13 mouse cellular contexts compared by ENCODE assay signal in the genomic region with DNA sequence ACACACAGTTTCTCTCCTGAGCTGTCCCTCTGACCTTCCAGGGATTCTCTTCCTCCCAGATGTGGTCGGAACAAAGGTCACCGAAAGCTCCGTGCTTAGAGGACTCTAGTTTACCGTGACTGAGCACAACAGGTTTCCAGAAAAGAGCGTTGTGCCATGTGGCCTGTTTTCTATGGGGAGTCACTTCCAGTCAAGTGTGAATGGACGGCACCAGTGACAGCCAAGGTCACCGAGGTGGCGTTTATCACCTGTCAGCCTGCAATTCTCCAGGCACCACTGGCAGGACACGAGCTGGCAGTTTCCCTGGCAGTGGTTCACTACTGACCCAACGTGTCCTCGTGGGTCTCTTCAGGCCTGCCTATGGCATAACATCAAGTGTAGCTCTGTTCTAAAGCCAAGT. TPM values are rescaled to one million over a fixed set of nuclear protein-coding genes. Genes with fewer than 3 reads are reported as not detected.
DNase-seq lines count a peak whose midpoint lies in the region; ATAC-seq and TF ChIP-seq lines count a peak whose summit lies in the region.
"Had no signal": no experiment of that assay in that cellular context is flagged by ENCODE, and none has a peak within 500 bp of the region (broad histone marks: within the 10 kb centered on the region; RNA-seq: fewer than 3 reads in every experiment).

No protein-coding gene starts in this region.

- intact Hi-C loops in heart, postnatal 14 days (cut with DNase I) = no loop called here

- no peak for ATAC-seq in lung, postnatal 0 days
- ATAC-seq in kidney, postnatal 0 days (replicated peaks; ENCODE audit: low FRiP score, low read depth) = 0 out of 2 replicates have a peak, but pooled peaks have one; percentile 19
- no peak for ATAC-seq in midbrain, embryonic 11.5 days (ENCODE audit: low FRiP score)
- ATAC-seq: forebrain, embryonic 13.5 days had no signal

- H3K4me1 ChIP-seq in lung, postnatal 0 days (ENCODE audit: insufficient read depth, low read depth, low read length) = no peaks in the 10 kb centered on the region; the same call in 1 of the 2 replicates
- H3K4me1 ChIP-seq in kidney, postnatal 0 days (replicated peaks; ENCODE audit: insufficient read depth, low read length) = peaks cover 18% of the 10 kb centered on the region; the same call in 1 of the 2 replicates
- H3K4me1 ChIP-seq in midbrain, embryonic 11.5 days (ENCODE audit: control insufficient read depth, insufficient read depth, low read length) = peaks cover 7% of the 10 kb centered on the region

- H3K4me3 ChIP-seq in lung, postnatal 0 days (ENCODE audit: low read depth, low read length) = no peak overlapping the region
- no peak overlapping the region for H3K4me3 ChIP-seq in kidney, postnatal 0 days (replicated peaks; ENCODE audit: low read depth, low read length)
- H3K4me3 ChIP-seq in midbrain, embryonic 11.5 days (ENCODE audit: low read depth, low read length) = no peak overlapping the region
- H3K4me3 ChIP-seq: forebrain, embryonic 13.5 days; hindbrain, embryonic 15.5 days; myocyte had no signal

- no peak for DNase-seq in lung, postnatal 0 days (ENCODE audit: low spot score)
- no peak for DNase-seq in lung, postnatal 25 days (ENCODE audit: low spot score)
- DNase-seq in heart, postnatal 14 days = peak; percentile 58 to 69
- DNase-seq in kidney, postnatal 0 days (ENCODE audit: low spot score) = no peak
- DNase-seq in yolk sac, embryonic 10.5 days (ENCODE audit: low spot score) = peak; percentile 74
- no peak for DNase-seq in layer of hippocampus, adult 9-10 months (ENCODE audit: low spot score)
- no peak for DNase-seq in thymus, postnatal 36 days
- DNase-seq in midbrain, embryonic 11.5 days (ENCODE audit: low spot score, missing footprints) = no peak
- DNase-seq: embryo, embryonic 11 days; lung, postnatal 14 days had no signal

- TF ChIP-seq EP300 in lung, postnatal 0 days (IDR thresholded peaks at IDR 0.05) = no peak

- H3K9ac ChIP-seq in lung, postnatal 0 days (replicated peaks; ENCODE audit: low read depth) = no peak overlapping the region
- no peak overlapping the region for H3K9ac ChIP-seq in kidney, postnatal 0 days (ENCODE audit: low read depth, low read length)
- no peak overlapping the region for H3K9ac ChIP-seq in midbrain, embryonic 11.5 days (ENCODE audit: low read length)
- H3K9ac ChIP-seq: forebrain, embryonic 13.5 days; hindbrain, embryonic 15.5 days had no signal

- H3K4me2 ChIP-seq in lung, postnatal 0 days (replicated peaks; ENCODE audit: low read depth, low read length) = no peak overlapping the region
- no peak overlapping the region for H3K4me2 ChIP-seq in kidney, postnatal 0 days (ENCODE audit: low read length)
- no peak overlapping the region for H3K4me2 ChIP-seq in midbrain, embryonic 11.5 days
- H3K4me2 ChIP-seq: forebrain, embryonic 13.5 days; hindbrain, embryonic 15.5 days had no signal

- peaks cover 61% of the 10 kb centered on the region for H3K36me3 ChIP-seq in lung, postnatal 0 days (ENCODE audit: insufficient read depth, low read length)
- H3K36me3 ChIP-seq in kidney, postnatal 0 days (ENCODE audit: insufficient read depth, low read length) = peaks cover 64% of the 10 kb centered on the region
- H3K36me3 ChIP-seq in midbrain, embryonic 11.5 days (ENCODE audit: control insufficient read depth, insufficient read depth, low read length) = peaks cover 41% of the 10 kb centered on the region

- no peak for TF ChIP-seq CTCF in lung, postnatal 0 days (IDR thresholded peaks at IDR 0.05)
- no peak for TF ChIP-seq CTCF in kidney, postnatal 0 days (IDR thresholded peaks at IDR 0.05; ENCODE audit: low read depth)

- H3K9me3 ChIP-seq in lung, postnatal 0 days (ENCODE audit: low read length) = no peaks in the 10 kb centered on the region
- no peaks in the 10 kb centered on the region for H3K9me3 ChIP-seq in kidney, postnatal 0 days (replicated peaks; ENCODE audit: low read length)
- H3K9me3 ChIP-seq in midbrain, embryonic 11.5 days (ENCODE audit: control insufficient read depth, low read length) = no peaks in the 10 kb centered on the region
- H3K9me3 ChIP-seq: forebrain, embryonic 13.5 days; hindbrain, embryonic 15.5 days had no signal

- 62% methylated on average over 11 of the region's 11 CpGs for WGBS in lung, postnatal 0 days
- 30% methylated on average over 11 of the region's 11 CpGs for WGBS in kidney, postnatal 0 days
- 84% methylated on average over 11 of the region's 11 CpGs for WGBS in midbrain, embryonic 11.5 days

- no peaks in the 10 kb centered on the region for H3K27me3 ChIP-seq in lung, postnatal 0 days (replicated peaks; ENCODE audit: insufficient read depth, low read length)
- no peaks in the 10 kb centered on the region for H3K27me3 ChIP-seq in kidney, postnatal 0 days (ENCODE audit: insufficient read depth, low read length)
- H3K27me3 ChIP-seq in midbrain, embryonic 11.5 days (ENCODE audit: control insufficient read depth, insufficient read depth, low read length) = no peaks in the 10 kb centered on the region
- H3K27me3 ChIP-seq: forebrain, embryonic 13.5 days; hindbrain, embryonic 15.5 days had no signal

- peak overlapping the region; percentile 28; the same call in 1 of the 2 replicates for H3K27ac ChIP-seq in lung, postnatal 0 days (ENCODE audit: low read length)
- peak overlapping the region; percentile 68 for H3K27ac ChIP-seq in kidney, postnatal 0 days
- H3K27ac ChIP-seq in midbrain, embryonic 11.5 days (ENCODE audit: low read depth, low read length) = no peak overlapping the region
- H3K27ac ChIP-seq: forebrain, embryonic 13.5 days; hindbrain, embryonic 15.5 days had no signal

RNA-seq across cellular contexts. Expression of a gene that starts 4.9 kb away (rescaled TPM):
- 75.1 and 80.6 TPM in 2 replicates for polyA plus RNA-seq in lung, postnatal 0 days (2015; fragmentation: Nextera tagmentation; extraction: Ambion mirVana)
- 10 to 100 TPM; 49.4 to 59.4 TPM for total RNA-seq in heart, postnatal 14 days (2021)
- 79.0 and 83.3 TPM in 2 replicates for polyA plus RNA-seq in kidney, postnatal 0 days (2015; fragmentation: Nextera tagmentation; extraction: Ambion mirVana)
- polyA plus RNA-seq in midbrain, embryonic 11.5 days (2014; fragmentation: Nextera tagmentation; extraction: Ambion mirVana) = 48.4 and 55.4 TPM in 2 replicates

Comparison
In these comparisons a context has a peak if more than half of its experiments do, and no peak if none do; other contexts are left out.
1. DNase-seq: peak in heart, postnatal 14 days (2 of 2) and yolk sac, embryonic 10.5 days (single experiment); none in lung, postnatal 0 days (single experiment), lung, postnatal 25 days (single experiment), kidney, postnatal 0 days (single experiment), layer of hippocampus, adult 9-10 months (single experiment), thymus, postnatal 36 days (0 of 2) and midbrain, embryonic 11.5 days (single experiment).